Mouse (Mus musculus) myocyte (in vitro differentiated cells): ENCODE results near the gene Rpp25l.

Experiments
- MAX ChIP-seq: IDR thresholded peaks from one replicate; pipeline ENCODE4 v1.6.1; 2011; ENCODE audit warnings: low read depth, mild to moderate bottlenecking, control low read depth
- POLR2A ChIP-seq: IDR thresholded peaks from one replicate; pipeline ENCODE4 v1.6.1; 2011; ENCODE audit warnings: low read depth, mild to moderate bottlenecking, control low read depth, moderate library complexity; ENCODE audit not compliant: insufficient read length
- POLR2AphosphoS2 ChIP-seq: IDR thresholded peaks from one replicate; pipeline ENCODE4 v1.6.1; 2011; ENCODE audit warnings: low read depth, control low read depth; ENCODE audit not compliant: insufficient read length
- SRF ChIP-seq: IDR thresholded peaks from one replicate; pipeline ENCODE4 v1.6.1; 2011; ENCODE audit warnings: low read depth; ENCODE audit not compliant: control insufficient read depth, insufficient read length

DNA sequence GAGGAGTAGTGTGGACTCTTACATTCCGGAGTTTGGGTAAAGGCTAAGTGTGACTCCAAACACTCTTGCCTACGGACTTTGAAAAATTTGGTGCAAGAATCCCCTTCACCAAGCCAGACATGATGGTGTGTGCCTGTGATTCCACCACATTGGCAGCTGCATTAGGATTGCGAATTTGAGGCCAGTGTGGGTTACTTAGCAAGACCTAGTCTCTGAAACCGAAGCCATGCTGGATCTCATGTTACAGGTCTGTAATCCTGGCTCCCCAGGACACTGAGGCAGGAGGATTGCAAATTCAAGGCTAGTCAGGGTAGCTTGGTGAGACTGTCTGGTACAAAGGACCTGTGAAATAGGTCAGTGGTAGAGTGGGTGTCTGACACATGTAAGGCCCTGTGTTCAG, 45.4 kb upstream of the Rpp25l start:
- TF ChIP-seq POLR2A (no peak), MAX (no peak), SRF (no peak), POLR2AphosphoS2 (no peak)
